Mouse (Mus musculus): ENCODE data around the gene Emp3.

- no peak for TF ChIP-seq POLR2A (IDR thresholded peaks at IDR 0.05; ENCODE audit: low read depth, low read length)
- TF ChIP-seq CTCF (IDR thresholded peaks at IDR 0.05; ENCODE audit: borderline replicate concordance, insufficient read depth, low read length): no peak
These were observed 6.2 kb downstream of the Emp3 start for GRCm38 (mm10) chr7:45915011-45915410.

Measured in embryonic fibroblast, embryonic 13.5 days (primary cell).